Mouse (Mus musculus): ENCODE measurements around the gene 3300002I08Rik. TPM values are rescaled to one million over a fixed set of nuclear protein-coding genes. Genes with fewer than 3 reads are reported as not detected.

Gene 3300002I08Rik
- polyA plus RNA-seq (2012; rRNA removed), result 0.38 and 0.47 TPM in 2 replicates

GRCm38 (mm10) chr2:150362113-150362877 is at the start of gene 3300002I08Rik:
Gene 3300002I08Rik (minus strand): TSS chr2:150362765.

DNA sequence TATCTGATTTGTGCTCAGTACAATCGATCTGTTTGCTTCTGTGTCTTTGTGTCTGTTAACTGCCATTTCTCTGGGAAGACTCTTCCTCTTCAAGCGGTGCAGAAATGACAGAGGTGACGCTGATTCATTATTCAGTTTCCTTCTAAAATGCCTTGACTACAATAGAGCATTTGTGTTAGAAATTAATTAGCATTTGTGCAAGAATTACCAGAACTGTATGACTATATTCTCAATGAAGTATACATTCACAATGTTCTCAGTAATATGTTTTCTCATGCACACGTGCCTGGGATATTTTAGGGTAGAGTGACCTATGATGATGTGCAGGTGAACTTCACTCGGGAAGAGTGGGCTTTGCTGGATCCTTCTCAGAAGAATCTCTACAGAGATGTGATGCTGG is 39.2 kb downstream of the 3300002I08Rik start, which contains the start of gene Gm10130:
TSS of gene Gm10130 (plus strand) at position 301 of the 400 bp plus-strand sequence.

Other genes with a start within 250 kb of the 3300002I08Rik start
- gene Zfp120, start 226.1 kb downstream of the 3300002I08Rik start, polyA plus RNA-seq (2012; rRNA removed), result 1.1 TPM in 2 replicates
- not detected in 2 replicates for gene Gm10770, start 183.1 kb downstream of the 3300002I08Rik start, polyA plus RNA-seq (2012; rRNA removed)
- 0.02 and 0.03 TPM in 2 replicates for gene Gm14139, start 181.0 kb downstream of the 3300002I08Rik start, polyA plus RNA-seq (2012; rRNA removed)
- 0.24 TPM in 2 replicates for gene Zfp937, start 144.7 kb downstream of the 3300002I08Rik start, polyA plus RNA-seq (2012; rRNA removed)
- 0.70 and 0.81 TPM in 2 replicates for gene Gm21994, start 107.2 kb downstream of the 3300002I08Rik start, polyA plus RNA-seq (2012; rRNA removed)
- not detected in 2 replicates for gene Gm14124, start 105.2 kb downstream of the 3300002I08Rik start, polyA plus RNA-seq (2012; rRNA removed)
- not detected in 2 replicates for gene Gm10130, start 39.1 kb downstream of the 3300002I08Rik start, polyA plus RNA-seq (2012; rRNA removed)
- 0.14 and 0.19 TPM in 2 replicates for gene Zfp442, start 88.7 kb upstream of the 3300002I08Rik start, polyA plus RNA-seq (2012; rRNA removed)
- 0.02 TPM in 2 replicates for gene Zfp345, start 122.3 kb upstream of the 3300002I08Rik start, polyA plus RNA-seq (2012; rRNA removed)
- gene Cst7, start 207.7 kb upstream of the 3300002I08Rik start, polyA plus RNA-seq (2012; rRNA removed), result 2.8 and 3.9 TPM in 2 replicates
- gene Apmap, start 245.8 kb upstream of the 3300002I08Rik start, polyA plus RNA-seq (2012; rRNA removed), result 17.6 and 20.7 TPM in 2 replicates

Data from liver, embryonic 14 days (tissue).